Mouse (Mus musculus) 3134 (cell line): Measurements from ENCODE around the gene Pou2f3.

Experiments
- DNase-seq: peaks from one replicate; pipeline ENCODE4 v3.0.0-alpha.2; 2011; ENCODE audit warnings: low spot score; ENCODE audit not compliant: insufficient read length; ENCODE audit errors: extremely low read depth

Gene Pou2f3

GRCm38 (mm10) chr9:43210190-43210682, at the start of gene Pou2f3:
TSS of gene Pou2f3 (minus strand) at chr9:43210369.
- peak; percentile 38 for DNase-seq

GRCm38 (mm10) chr9:43253271-43253681, 43.1 kb upstream of the Pou2f3 start:
- DNase-seq = no peak

GRCm38 (mm10) chr9:43252790-43253189, 42.6 kb upstream of the Pou2f3 start:
- no peak for DNase-seq

GRCm38 (mm10) chr9:43251786-43252185, 41.6 kb upstream of the Pou2f3 start:
- no peak for DNase-seq

- DNase-seq = no peak
Observed at GRCm38 (mm10) chr9:43246738-43247180, 36.6 kb upstream of the Pou2f3 start.

GRCm38 (mm10) chr9:43245801-43246570, 35.8 kb upstream of the Pou2f3 start:
- DNase-seq = no peak

- no peak for DNase-seq
Observed at GRCm38 (mm10) chr9:43242432-43242831, 32.3 kb upstream of the Pou2f3 start.

- no peak for DNase-seq
Observed at GRCm38 (mm10) chr9:43241970-43242369, 31.8 kb upstream of the Pou2f3 start.

GRCm38 (mm10) chr9:43241291-43241690, 31.1 kb upstream of the Pou2f3 start:
- DNase-seq = no peak

- no peak for DNase-seq
Observed at GRCm38 (mm10) chr9:43240594-43240900, 30.4 kb upstream of the Pou2f3 start.

- DNase-seq = peak; percentile 96
Observed at GRCm38 (mm10) chr9:43239712-43240593, 29.8 kb upstream of the Pou2f3 start, which contains the start of gene Oaf. TSS of gene Oaf (minus strand) at chr9:43239911.

- DNase-seq = peak; percentile 69
Observed at GRCm38 (mm10) chr9:43238631-43239545, 28.7 kb upstream of the Pou2f3 start.

- DNase-seq = peak; percentile 28
Observed at GRCm38 (mm10) chr9:43238167-43238566, 28.0 kb upstream of the Pou2f3 start.

GRCm38 (mm10) chr9:43237111-43237775, 27.1 kb upstream of the Pou2f3 start:
- no peak for DNase-seq

GRCm38 (mm10) chr9:43236576-43236975, 26.4 kb upstream of the Pou2f3 start:
- no peak for DNase-seq

- DNase-seq = no peak
Observed at GRCm38 (mm10) chr9:43236106-43236505, 25.9 kb upstream of the Pou2f3 start.

- no peak for DNase-seq
Observed at GRCm38 (mm10) chr9:43235336-43235735, 25.2 kb upstream of the Pou2f3 start.

- no peak for DNase-seq
Observed at GRCm38 (mm10) chr9:43234496-43234895, 24.3 kb upstream of the Pou2f3 start.

GRCm38 (mm10) chr9:43233515-43233914, 23.3 kb upstream of the Pou2f3 start:
- no peak for DNase-seq

- DNase-seq = no peak
Observed at GRCm38 (mm10) chr9:43233044-43233443, 22.9 kb upstream of the Pou2f3 start.
